Mouse (Mus musculus) forebrain, embryonic 11.5 days (tissue): ENCODE measurements at regions not wholly inside any gene's neighbourhood (a gene's known extent, or its start where the extent isn't known, plus 50 kb on each side); places are given as distances from the start of the nearest gene placed in this dataset.

Experiments
- ATAC-seq: fragments of 200-750 bp; cut with Nextera tagmentation; replicated peaks from 2 replicates; pipeline ENCODE4 v1.8.0; 2017; ENCODE audit warnings: moderate TSS enrichment; ENCODE audit not compliant: low FRiP score
- DNase-seq: peaks from one replicate; pipeline ENCODE4 v3.0.0-alpha.2; 2017; ENCODE audit warnings: low spot score
- H3K27ac ChIP-seq: fragments of 300-500 bp; sonication (generic); 2 replicates; pipeline ENCODE4 v1.5.1; 2014; ENCODE audit warnings: low read depth, low read length
- H3K27me3 ChIP-seq: fragments of 300-500 bp; sonication (generic); 2 replicates; pipeline ENCODE4 v1.6.1; 2014; ENCODE audit warnings: mild to moderate bottlenecking, low read length, mixed read lengths; ENCODE audit not compliant: control insufficient read depth, insufficient read depth
- H3K36me3 ChIP-seq: fragments of 300-500 bp; sonication (generic); 2 replicates; pipeline ENCODE4 v1.6.1; 2014; ENCODE audit warnings: mild to moderate bottlenecking, low read length, moderate library complexity, mixed read lengths; ENCODE audit not compliant: control insufficient read depth, insufficient read depth
- H3K4me1 ChIP-seq: fragments of 300-500 bp; sonication (generic); replicated peaks from 2 replicates; pipeline ENCODE4 v1.6.1; 2014; ENCODE audit warnings: low read length, mixed read lengths; ENCODE audit not compliant: control insufficient read depth, insufficient read depth
- H3K4me2 ChIP-seq: fragments of 300-500 bp; sonication (generic); 2 replicates; pipeline ENCODE4 v1.6.1; 2014; ENCODE audit warnings: low read depth, mild to moderate bottlenecking, low read length, moderate library complexity, mixed read lengths; ENCODE audit not compliant: severe bottlenecking
- H3K4me3 ChIP-seq: fragments of 300-500 bp; sonication (generic); 2 replicates; pipeline ENCODE4 v1.5.1; 2014; ENCODE audit warnings: low read depth, low read length
- H3K9ac ChIP-seq: fragments of 300-500 bp; sonication (generic); 2 replicates; pipeline ENCODE4 v1.6.1; 2014; ENCODE audit warnings: low read length
- H3K9me3 ChIP-seq: fragments of 300-500 bp; sonication (generic); 2 replicates; pipeline ENCODE4 v1.6.1; 2016; ENCODE audit warnings: low read length, mixed read lengths; ENCODE audit not compliant: control insufficient read depth
- WGBS: fragments of 180-500 bp; shearing (Covaris S2); extraction: QIAGEN DNeasy Blood & Tissue Kit; methylation state at CpG from one replicate; pipeline ENCODE4 v1.1.7; 2014; 5-methylcytosine and 5-hydroxymethylcytosine counted together

DNA sequence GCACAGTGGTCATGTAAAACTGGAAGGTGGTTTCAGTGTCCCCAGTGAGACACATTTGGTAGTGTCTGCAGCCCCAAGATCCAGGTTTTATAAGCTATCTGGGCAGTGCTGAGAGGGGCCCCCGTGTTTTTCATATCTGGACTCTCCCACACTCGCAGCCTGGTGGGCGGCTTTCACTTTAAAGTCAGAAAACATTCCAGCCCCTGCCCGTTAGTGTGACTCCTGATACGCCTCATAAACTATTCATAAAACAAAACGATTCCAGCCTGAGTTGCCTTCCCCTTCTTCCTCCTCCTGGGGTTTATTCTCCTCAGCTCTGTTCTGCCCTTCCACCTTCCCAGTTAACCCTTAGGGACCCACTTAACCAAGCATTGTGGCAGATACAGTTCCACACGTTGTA is 159.6 kb downstream of the Wnt5a start:
- Histone ChIP-seq H3K9ac (no peak overlapping the region), H3K4me3 (no peak overlapping the region), H3K4me2 (no peak overlapping the region), H3K4me1 (no peaks in the 10 kb centered on the region), H3K9me3 (no peaks in the 10 kb centered on the region), H3K36me3 (no peaks in the 10 kb centered on the region), H3K27me3 (no peaks in the 10 kb centered on the region), H3K27ac (no peak overlapping the region)
- ATAC-seq (no peak), DNase-seq (no peak)
- WGBS, result 54% methylated on average over 7 of the region's 7 CpGs

GRCm38 (mm10) chr14:28675476-28675875 is 170.9 kb downstream of the Wnt5a start:
- H3K27me3 ChIP-seq, result no peaks in the 10 kb centered on the region
- H3K4me3 ChIP-seq, result no peak overlapping the region
- H3K4me2 ChIP-seq, result no peak overlapping the region
- H3K9ac ChIP-seq, result no peak overlapping the region
- no peak overlapping the region for H3K27ac ChIP-seq
- DNase-seq (no peak), ATAC-seq (no peak)
- 87% methylated on average over 5 of the region's 5 CpGs for whole genome bisulfite sequencing
- no peaks in the 10 kb centered on the region for H3K9me3 ChIP-seq
- H3K4me1 ChIP-seq, result no peaks in the 10 kb centered on the region
- no peaks in the 10 kb centered on the region for H3K36me3 ChIP-seq

GRCm38 (mm10) chr14:28699780-28700179 is 195.2 kb downstream of the Wnt5a start:
- Histone ChIP-seq H3K9me3 (no peaks in the 10 kb centered on the region), H3K4me2 (no peak overlapping the region), H3K4me1 (no peaks in the 10 kb centered on the region), H3K4me3 (no peak overlapping the region), H3K36me3 (no peaks in the 10 kb centered on the region), H3K9ac (no peak overlapping the region), H3K27me3 (no peaks in the 10 kb centered on the region), H3K27ac (no peak overlapping the region)
- WGBS, result 75% methylated on average over 2 of the region's 2 CpGs
- ATAC-seq (no peak), DNase-seq (no peak)

GRCm38 (mm10) chr14:28704729-28705128 is 200.2 kb downstream of the Wnt5a start:
- Histone ChIP-seq H3K4me1 (no peaks in the 10 kb centered on the region), H3K4me2 (no peak overlapping the region), H3K27me3 (no peaks in the 10 kb centered on the region), H3K4me3 (no peak overlapping the region), H3K27ac (no peak overlapping the region), H3K36me3 (no peaks in the 10 kb centered on the region), H3K9me3 (no peaks in the 10 kb centered on the region), H3K9ac (no peak overlapping the region)
- ATAC-seq (no peak), DNase-seq (no peak)
- 96% methylated on average over 5 of the region's 5 CpGs for WGBS

DNA sequence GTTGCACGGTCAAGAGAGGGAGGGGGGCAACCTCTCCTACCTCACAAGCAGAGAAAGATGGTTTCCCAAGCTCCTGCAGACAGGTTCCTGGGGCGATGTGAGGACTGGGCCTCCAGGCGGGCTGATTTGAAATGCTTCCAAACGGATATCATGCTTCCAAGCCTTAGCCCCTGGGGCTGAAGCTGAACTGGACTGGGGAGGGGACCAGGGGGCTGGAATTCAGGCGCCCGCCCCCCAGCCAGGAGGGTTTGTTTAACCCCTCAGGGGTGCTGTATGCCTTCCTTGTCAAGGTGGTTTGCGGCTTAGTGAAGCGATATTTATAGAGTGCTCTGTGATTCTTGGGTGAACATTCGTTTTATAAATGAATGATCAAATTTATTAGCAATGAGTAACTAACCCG is 210.0 kb downstream of the Wnt5a start:
- no peak for DNase-seq
- Histone ChIP-seq H3K27me3 (no peaks in the 10 kb centered on the region), H3K4me3 (no peak overlapping the region), H3K36me3 (no peaks in the 10 kb centered on the region), H3K9ac (no peak overlapping the region), H3K4me1 (no peaks in the 10 kb centered on the region), H3K27ac (no peak overlapping the region), H3K9me3 (no peaks in the 10 kb centered on the region), H3K4me2 (no peak overlapping the region)
- no peak for ATAC-seq
- 72% methylated on average over 10 of the region's 10 CpGs for WGBS

- no peak overlapping the region for H3K27ac ChIP-seq
- no peak overlapping the region for H3K4me3 ChIP-seq
- DNase-seq, result no peak
- no peak overlapping the region for H3K4me2 ChIP-seq
- no peak for ATAC-seq
- H3K9me3 ChIP-seq, result no peaks in the 10 kb centered on the region
- no peaks in the 10 kb centered on the region for H3K27me3 ChIP-seq
- WGBS, result 97% methylated on average over 3 of the region's 3 CpGs
- H3K36me3 ChIP-seq, result no peaks in the 10 kb centered on the region
- no peak overlapping the region for H3K9ac ChIP-seq
- H3K4me1 ChIP-seq, result no peaks in the 10 kb centered on the region
These were observed 216.0 kb downstream of the Wnt5a start for GRCm38 (mm10) chr14:28720545-28720944.

DNA sequence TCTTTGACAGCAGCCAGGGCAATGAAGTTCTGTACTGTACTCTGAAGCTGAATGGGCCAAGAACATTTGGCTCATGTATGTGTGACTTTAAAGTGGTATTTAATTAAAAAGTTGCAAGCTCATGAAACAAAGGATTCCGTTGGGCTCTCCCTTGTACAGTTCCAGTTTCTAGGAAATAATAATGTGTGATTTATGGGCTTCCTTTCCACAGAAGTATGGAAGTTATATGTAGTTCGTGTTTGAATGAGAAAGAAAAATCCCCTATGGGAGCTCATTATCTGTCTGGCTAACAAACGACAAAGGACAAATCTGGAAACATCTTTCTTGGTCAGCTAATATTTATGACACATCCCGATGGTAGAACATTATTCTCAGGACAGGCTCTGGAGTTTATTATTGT is 221.1 kb downstream of the Wnt5a start:
- Histone ChIP-seq H3K27ac (no peak overlapping the region), H3K4me3 (no peak overlapping the region)
- WGBS, result 85% methylated on average over 4 of the region's 4 CpGs

GRCm38 (mm10) chr14:28733496-28733895 is 228.9 kb downstream of the Wnt5a start:
- H3K9ac ChIP-seq, result no peak overlapping the region
- no peak overlapping the region for H3K27ac ChIP-seq
- H3K27me3 ChIP-seq, result no peaks in the 10 kb centered on the region
- H3K4me1 ChIP-seq, result no peaks in the 10 kb centered on the region
- no peaks in the 10 kb centered on the region for H3K9me3 ChIP-seq
- no peak overlapping the region for H3K4me3 ChIP-seq
- H3K36me3 ChIP-seq, result no peaks in the 10 kb centered on the region
- no peak for DNase-seq
- no peak overlapping the region for H3K4me2 ChIP-seq
- no peak for ATAC-seq
- WGBS, result 72% methylated on average over 5 of the region's 5 CpGs

More for the DNA sequence above, 221.1 kb downstream of the Wnt5a start:
- ATAC-seq, result no peak
- Histone ChIP-seq H3K9me3 (no peaks in the 10 kb centered on the region), H3K36me3 (no peaks in the 10 kb centered on the region), H3K4me2 (no peak overlapping the region), H3K4me1 (no peaks in the 10 kb centered on the region), H3K9ac (no peak overlapping the region), H3K27me3 (no peaks in the 10 kb centered on the region)
- DNase-seq, result no peak

GRCm38 (mm10) chr14:28735446-28735845 is 230.9 kb downstream of the Wnt5a start:
- ATAC-seq (no peak), DNase-seq (no peak)
- no peak overlapping the region for H3K4me3 ChIP-seq
- no peak overlapping the region for H3K27ac ChIP-seq
- H3K4me2 ChIP-seq, result no peak overlapping the region
- H3K9ac ChIP-seq, result no peak overlapping the region
- no peaks in the 10 kb centered on the region for H3K36me3 ChIP-seq
- H3K27me3 ChIP-seq, result no peaks in the 10 kb centered on the region
- no peaks in the 10 kb centered on the region for H3K9me3 ChIP-seq
- H3K4me1 ChIP-seq, result no peaks in the 10 kb centered on the region
- 90% methylated on average over 5 of the region's 5 CpGs for whole genome bisulfite sequencing
